Mouse (Mus musculus): ENCODE measurements around the gene Pigk. TPM values are rescaled to one million over a fixed set of nuclear protein-coding genes. Genes with fewer than 3 reads are reported as not detected.
A peak's percentile ranks its signal among the peaks of the same experiment; 100 is the strongest.

The Pigk gene
- polyA plus RNA-seq, 1 experiment from 2014 or later, result 33.7 TPM

DNA sequence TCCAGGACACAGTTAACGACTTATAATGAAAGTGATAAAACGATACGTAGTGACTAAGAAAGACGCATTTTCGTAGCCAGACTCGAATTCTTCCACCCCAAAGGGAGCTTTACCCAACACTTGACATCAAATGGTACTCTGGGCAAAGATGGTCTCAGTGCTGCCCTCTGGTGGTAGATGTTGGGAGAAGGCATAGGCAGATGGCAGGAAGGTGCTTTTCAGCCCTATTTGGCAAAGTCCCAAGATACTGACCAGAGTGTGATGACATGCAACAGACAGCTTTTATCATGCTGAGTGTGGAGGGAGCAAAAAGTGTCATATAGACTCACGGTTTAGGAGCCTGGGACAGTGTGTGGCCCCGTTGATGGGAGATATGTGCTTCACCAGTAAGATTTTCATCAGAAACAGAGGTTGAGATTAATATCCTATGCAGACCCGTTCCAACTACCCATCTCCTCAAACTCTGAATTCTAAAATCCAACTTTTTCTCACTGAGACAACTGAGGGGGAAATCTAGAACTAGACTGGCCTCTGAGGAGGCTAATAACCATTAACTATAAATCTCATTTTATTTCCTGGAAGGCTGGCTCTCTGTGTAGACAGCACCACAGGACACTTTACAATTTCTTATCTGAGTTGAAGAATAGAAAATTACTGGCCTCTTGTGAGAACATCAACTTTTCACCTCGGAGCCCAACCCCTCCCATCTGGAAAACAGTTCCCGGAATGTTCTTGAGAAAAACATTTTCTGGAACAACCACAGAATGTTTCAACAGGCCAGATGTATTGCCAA, 244.7 kb downstream of the Pigk start:
- Histone ChIP-seq H3K4me1 (replicated peaks; ENCODE audit: control insufficient read depth, insufficient read depth, low read length) (no peaks in the 10 kb centered on the region), H3K27ac (ENCODE audit: low read depth, low read length) (no peak overlapping the region), H3K4me3 (ENCODE audit: low read depth, low read length) (no peak overlapping the region), H3K4me2 (replicated peaks; ENCODE audit: low read depth) (no peak overlapping the region), H3K9me3 (ENCODE audit: control insufficient read depth) (no peaks in the 10 kb centered on the region), H3K27me3 (replicated peaks; ENCODE audit: control insufficient read depth, insufficient read depth, low read length) (no peaks in the 10 kb centered on the region), H3K9ac (ENCODE audit: low read depth, low read length) (no peak overlapping the region), H3K36me3 (ENCODE audit: control insufficient read depth, insufficient read depth) (no peaks in the 10 kb centered on the region)
- peak; percentile 84 for TF ChIP-seq CTCF (IDR thresholded peaks at IDR 0.05; ENCODE audit: low read depth)
- 59% methylated on average over 11 of the region's 11 CpGs for WGBS
- no peak for ATAC-seq

DNA sequence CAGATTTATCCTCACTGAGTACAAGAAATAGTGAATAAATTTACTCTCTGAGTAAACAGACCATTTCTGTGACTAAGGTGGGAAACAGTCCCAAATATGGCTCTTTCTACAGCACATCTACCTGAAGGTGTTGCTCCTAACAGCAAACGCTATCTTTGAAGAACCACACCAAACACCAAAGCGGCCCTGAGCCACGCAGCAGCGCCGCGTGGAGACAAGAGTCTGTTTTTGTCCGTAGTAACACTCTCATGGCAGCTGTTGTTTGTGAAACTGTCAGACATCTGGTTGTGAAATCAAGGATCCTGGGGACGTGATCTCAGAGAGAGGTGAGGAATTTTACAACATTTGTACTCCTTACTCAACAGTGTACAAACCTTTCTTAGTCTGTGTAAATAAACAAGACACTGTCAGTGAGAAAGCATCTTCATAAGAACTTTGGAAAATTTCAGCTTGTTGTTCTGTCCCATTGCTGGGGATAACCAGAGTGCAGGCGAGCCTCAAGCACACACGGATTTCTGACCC, 248.0 kb downstream of the Pigk start:
- Histone ChIP-seq H3K27me3 (replicated peaks; ENCODE audit: control insufficient read depth, insufficient read depth, low read length) (no peaks in the 10 kb centered on the region), H3K4me2 (replicated peaks; ENCODE audit: low read depth) (no peak overlapping the region), H3K4me3 (ENCODE audit: low read depth, low read length) (no peak overlapping the region), H3K27ac (ENCODE audit: low read depth, low read length) (no peak overlapping the region), H3K9ac (ENCODE audit: low read depth, low read length) (no peak overlapping the region), H3K4me1 (replicated peaks; ENCODE audit: control insufficient read depth, insufficient read depth, low read length) (no peaks in the 10 kb centered on the region), H3K36me3 (ENCODE audit: control insufficient read depth, insufficient read depth) (no peaks in the 10 kb centered on the region), H3K9me3 (ENCODE audit: control insufficient read depth) (no peaks in the 10 kb centered on the region)
- no peak for ATAC-seq
- WGBS, result 66% methylated on average over 10 of the region's 10 CpGs
- TF ChIP-seq CTCF (IDR thresholded peaks at IDR 0.05; ENCODE audit: low read depth), result no peak

DNA sequence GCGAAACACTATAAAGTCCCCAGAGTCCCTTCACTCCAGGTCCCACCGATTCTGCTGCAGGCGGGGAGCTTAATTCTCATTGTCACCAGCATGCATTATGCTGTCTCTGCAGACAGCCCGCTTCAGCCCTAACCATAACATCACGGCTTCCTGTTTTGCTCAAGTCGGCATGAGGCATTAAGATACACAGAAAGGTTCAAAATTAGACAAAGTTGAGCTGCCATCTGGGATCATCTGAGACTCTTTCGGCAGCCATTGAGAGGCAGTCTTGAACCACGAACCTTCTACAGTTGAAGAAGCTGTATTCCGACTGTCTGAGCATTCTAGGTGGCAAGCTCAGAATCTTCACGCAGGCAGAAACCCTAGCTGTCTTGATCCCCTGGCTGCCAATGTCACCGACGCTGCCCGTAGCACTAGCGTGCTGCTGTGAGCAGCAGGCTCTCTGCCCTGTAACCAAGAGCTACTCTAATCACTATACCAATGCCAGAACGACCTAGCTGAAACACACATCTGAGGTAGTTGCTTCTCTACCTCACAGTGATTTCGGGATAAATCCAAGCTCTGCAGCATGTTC, 256.0 kb downstream of the Pigk start:
- Histone ChIP-seq H3K9ac (ENCODE audit: low read depth, low read length) (no peak overlapping the region), H3K27ac (ENCODE audit: low read depth, low read length) (no peak overlapping the region), H3K36me3 (ENCODE audit: control insufficient read depth, insufficient read depth) (no peaks in the 10 kb centered on the region), H3K27me3 (replicated peaks; ENCODE audit: control insufficient read depth, insufficient read depth, low read length) (no peaks in the 10 kb centered on the region), H3K9me3 (ENCODE audit: control insufficient read depth) (no peaks in the 10 kb centered on the region), H3K4me1 (replicated peaks; ENCODE audit: control insufficient read depth, insufficient read depth, low read length) (no peaks in the 10 kb centered on the region), H3K4me2 (replicated peaks; ENCODE audit: low read depth) (no peak overlapping the region), H3K4me3 (ENCODE audit: low read depth, low read length) (no peak overlapping the region)
- 0 out of 2 replicates have a peak, but pooled peaks have one; percentile 13 for TF ChIP-seq CTCF (IDR thresholded peaks at IDR 0.05; ENCODE audit: low read depth)
- 62% methylated on average over 16 of the region's 16 CpGs for WGBS
- no peak for ATAC-seq

DNA sequence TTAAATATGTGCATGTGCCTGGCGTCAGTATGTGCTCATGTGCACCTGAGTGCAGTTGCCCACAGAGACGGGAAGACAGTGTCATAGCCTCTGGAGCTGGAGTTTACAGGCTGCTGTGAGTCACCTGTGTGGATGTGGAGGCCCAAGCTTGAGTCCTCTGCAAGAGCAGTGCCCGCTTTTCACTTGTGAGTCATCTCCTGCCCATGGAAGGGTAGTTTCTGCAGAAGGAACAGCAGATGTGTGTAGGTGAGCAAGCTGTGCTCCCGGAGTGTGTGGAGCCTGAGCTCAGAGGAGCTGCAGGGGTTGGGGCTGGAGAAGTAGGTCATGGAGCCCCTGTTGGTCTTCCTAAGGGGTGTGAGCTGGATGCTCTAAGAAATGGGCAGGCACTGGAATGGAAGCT, 257.5 kb downstream of the Pigk start:
- H3K27ac ChIP-seq (ENCODE audit: low read depth, low read length), result no peak overlapping the region
- H3K4me1 ChIP-seq (replicated peaks; ENCODE audit: control insufficient read depth, insufficient read depth, low read length), result no peaks in the 10 kb centered on the region
- no peaks in the 10 kb centered on the region for H3K27me3 ChIP-seq (replicated peaks; ENCODE audit: control insufficient read depth, insufficient read depth, low read length)
- H3K9me3 ChIP-seq (ENCODE audit: control insufficient read depth), result no peaks in the 10 kb centered on the region
- no peak for ATAC-seq
- H3K36me3 ChIP-seq (ENCODE audit: control insufficient read depth, insufficient read depth), result no peaks in the 10 kb centered on the region
- H3K4me3 ChIP-seq (ENCODE audit: low read depth, low read length), result no peak overlapping the region
- H3K4me2 ChIP-seq (replicated peaks; ENCODE audit: low read depth), result no peak overlapping the region
- 87% methylated on average over 4 of the region's 4 CpGs for WGBS
- no peak overlapping the region for H3K9ac ChIP-seq (ENCODE audit: low read depth, low read length)
- TF ChIP-seq CTCF (IDR thresholded peaks at IDR 0.05; ENCODE audit: low read depth), result no peak

DNA sequence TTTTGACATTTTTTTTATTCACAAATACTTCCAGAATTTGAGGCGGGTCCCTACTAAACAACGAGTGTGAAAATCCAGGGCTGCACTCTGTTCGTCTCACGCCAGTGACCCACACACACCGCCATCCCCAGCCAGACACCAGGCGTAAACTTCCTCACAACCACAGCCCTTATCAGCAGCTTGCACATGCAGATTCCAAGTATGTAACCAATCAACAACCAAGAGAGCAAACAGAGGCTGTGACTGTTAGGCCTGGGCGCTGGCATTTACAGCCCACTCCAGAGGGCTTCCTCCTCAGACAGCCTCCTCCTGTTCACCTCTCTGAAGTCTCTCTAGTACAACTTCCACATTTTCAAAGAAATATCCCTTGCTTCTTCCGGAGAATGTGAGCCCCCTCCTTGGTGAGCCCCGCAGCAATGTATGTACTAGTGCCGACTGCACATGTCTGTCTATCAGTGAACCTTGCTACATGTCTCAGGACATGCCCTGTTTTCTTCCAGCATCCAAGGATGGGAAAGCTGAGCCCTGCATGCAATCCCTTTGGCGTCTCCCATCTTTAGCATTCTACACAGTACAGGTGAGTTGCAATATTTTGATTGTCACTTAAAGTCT, 265.7 kb downstream of the Pigk start:
- H3K27me3 ChIP-seq (replicated peaks; ENCODE audit: control insufficient read depth, insufficient read depth, low read length), result peaks cover 20% of the 10 kb centered on the region
- no peaks in the 10 kb centered on the region for H3K9me3 ChIP-seq (ENCODE audit: control insufficient read depth)
- no peak for TF ChIP-seq CTCF (IDR thresholded peaks at IDR 0.05; ENCODE audit: low read depth)
- no peaks in the 10 kb centered on the region for H3K36me3 ChIP-seq (ENCODE audit: control insufficient read depth, insufficient read depth)
- H3K4me1 ChIP-seq (replicated peaks; ENCODE audit: control insufficient read depth, insufficient read depth, low read length), result no peaks in the 10 kb centered on the region
- ATAC-seq, result no peak
- no peak overlapping the region for H3K9ac ChIP-seq (ENCODE audit: low read depth, low read length)
- no peak overlapping the region for H3K27ac ChIP-seq (ENCODE audit: low read depth, low read length)
- no peak overlapping the region for H3K4me2 ChIP-seq (replicated peaks; ENCODE audit: low read depth)
- no peak overlapping the region for H3K4me3 ChIP-seq (ENCODE audit: low read depth, low read length)
- WGBS, result 47% methylated on average over 11 of the region's 11 CpGs

DNA sequence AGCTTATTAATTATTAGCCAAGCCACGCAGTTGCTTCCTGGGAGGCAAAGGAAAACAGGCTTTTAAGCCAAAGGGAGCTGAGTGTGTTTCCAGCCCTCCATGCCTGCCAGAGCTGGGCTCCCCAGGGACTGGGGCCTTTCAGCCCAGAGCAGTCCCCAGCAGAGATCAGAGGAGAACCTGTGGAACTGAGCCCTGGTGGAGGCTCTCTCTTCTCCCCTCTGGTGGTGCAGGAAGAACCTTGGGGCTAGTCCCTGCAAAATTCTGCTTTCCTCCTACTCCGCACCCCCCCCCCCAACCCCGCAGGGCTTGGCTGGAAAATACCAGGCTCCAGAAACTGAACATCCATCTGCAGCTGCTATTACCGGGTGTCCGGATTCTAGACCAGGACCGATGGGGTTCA, 266.5 kb downstream of the Pigk start:
- no peak overlapping the region; the same call in 1 of the 2 replicates for H3K4me2 ChIP-seq (replicated peaks; ENCODE audit: low read depth)
- WGBS, result 20% methylated on average over 5 of the region's 6 CpGs

More for the DNA sequence above, 266.5 kb downstream of the Pigk start:
- TF ChIP-seq CTCF (IDR thresholded peaks at IDR 0.05; ENCODE audit: low read depth), result no peak
- Histone ChIP-seq H3K9me3 (ENCODE audit: control insufficient read depth) (no peaks in the 10 kb centered on the region), H3K27me3 (replicated peaks; ENCODE audit: control insufficient read depth, insufficient read depth, low read length) (peaks cover 20% of the 10 kb centered on the region), H3K36me3 (ENCODE audit: control insufficient read depth, insufficient read depth) (no peaks in the 10 kb centered on the region), H3K4me1 (replicated peaks; ENCODE audit: control insufficient read depth, insufficient read depth, low read length) (no peaks in the 10 kb centered on the region), H3K4me3 (ENCODE audit: low read depth, low read length) (peak overlapping the region; percentile 27; the same call in 1 of the 2 replicates), H3K27ac (ENCODE audit: low read depth, low read length) (no peak overlapping the region), H3K9ac (ENCODE audit: low read depth, low read length) (no peak overlapping the region)
- ATAC-seq, result no peak

All from intestine, postnatal 0 days (tissue).